Mouse (Mus musculus) gastrocnemius, postnatal 10 days (tissue): ENCODE data around the gene Mrtfb. TPM values are rescaled to one million over a fixed set of nuclear protein-coding genes. Genes with fewer than 3 reads are reported as not detected.

Experiments used
- DNase-seq: peaks from one replicate; pipeline ENCODE4 v3.0.0; 2021; ENCODE audit warnings: mixed read lengths
- total RNA-seq, 2 experiments: library from RNA; stranded (reverse); gene quantifications; 2 replicates each; pipeline ENCODE4 v1.2.3; 2021

Gene Mrtfb
- total RNA-seq, 2 experiments from 2014 or later: 39.5 TPM

- no peak for DNase-seq
Measured at GRCm38 (mm10) chr16:13405403-13405802, 149.1 kb downstream of the Mrtfb start.

DNA sequence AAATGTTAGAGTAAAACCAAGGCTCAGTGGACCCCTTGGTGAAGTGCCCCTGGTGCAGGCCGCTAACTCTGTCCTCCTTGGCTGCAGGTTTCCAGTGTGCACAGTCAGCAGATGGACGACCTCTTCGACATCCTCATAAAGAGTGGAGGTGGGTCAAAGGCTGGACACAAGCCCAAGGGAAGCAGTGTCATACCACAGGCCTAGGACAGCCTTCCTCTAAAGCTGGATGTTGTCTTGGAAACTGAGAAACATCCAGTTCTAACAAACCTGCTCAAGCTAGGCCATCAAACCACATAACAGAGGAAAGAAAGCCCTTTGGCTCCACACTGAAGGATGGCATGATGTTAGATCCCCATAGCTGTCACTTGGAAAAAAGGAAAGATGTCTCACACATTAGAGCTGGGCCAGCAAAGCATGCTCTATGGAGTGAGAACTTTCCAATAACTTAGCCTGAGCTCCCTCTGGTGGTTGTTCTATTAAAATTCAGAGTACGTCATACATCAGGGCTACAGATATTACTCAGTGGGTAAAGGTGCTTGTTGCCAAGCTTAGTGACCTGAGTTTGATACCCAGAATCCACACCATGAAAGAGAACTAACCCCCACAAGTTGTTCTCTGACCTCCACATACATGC lies 153.4 kb downstream of the Mrtfb start:
- no peak for DNase-seq

DNA sequence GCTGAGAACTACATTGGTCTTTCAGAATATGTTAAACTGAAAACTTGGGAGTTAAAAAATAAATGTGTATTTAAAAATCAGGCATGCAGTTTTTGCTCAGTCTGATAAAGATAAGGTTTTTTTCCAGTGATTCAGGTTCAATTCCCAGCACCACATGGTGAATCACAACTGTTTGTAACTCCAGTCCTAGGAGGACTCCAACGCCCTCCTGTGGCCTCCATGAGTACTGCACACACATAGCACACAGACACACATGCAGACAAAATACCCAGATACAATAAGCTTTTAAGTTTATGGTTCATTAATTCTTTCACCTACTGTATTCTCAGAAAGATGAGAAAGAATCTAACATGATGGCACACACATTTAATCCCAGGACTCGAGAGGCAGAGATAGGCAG lies 154.5 kb downstream of the Mrtfb start:
- no peak for DNase-seq

- no peak for DNase-seq
Measured at GRCm38 (mm10) chr16:13411531-13411930, 155.2 kb downstream of the Mrtfb start.

GRCm38 (mm10) chr16:13414566-13414965 lies 158.3 kb downstream of the Mrtfb start:
- no peak for DNase-seq

DNA sequence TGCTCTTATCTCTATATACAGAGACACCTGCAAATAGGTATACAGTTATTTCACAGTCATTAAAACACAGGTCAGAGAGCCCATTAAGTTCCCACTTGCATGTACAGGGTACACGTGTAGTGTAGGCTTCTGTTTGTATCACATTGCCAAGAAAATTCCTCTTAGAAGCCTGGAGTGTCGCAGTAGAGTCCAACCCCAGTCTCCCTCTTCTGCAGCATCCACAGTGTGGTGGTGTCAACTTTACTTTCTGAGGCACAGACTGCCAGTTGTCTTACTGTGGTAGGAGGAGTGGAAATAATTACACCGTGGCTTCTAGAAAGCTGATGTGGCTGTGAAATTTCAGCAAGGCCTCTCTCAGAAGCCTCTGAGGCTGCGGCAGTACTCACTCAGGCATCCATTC lies 158.7 kb downstream of the Mrtfb start:
- DNase-seq: no peak

- no peak for DNase-seq
Measured at GRCm38 (mm10) chr16:13415465-13415864, 159.2 kb downstream of the Mrtfb start.

DNA sequence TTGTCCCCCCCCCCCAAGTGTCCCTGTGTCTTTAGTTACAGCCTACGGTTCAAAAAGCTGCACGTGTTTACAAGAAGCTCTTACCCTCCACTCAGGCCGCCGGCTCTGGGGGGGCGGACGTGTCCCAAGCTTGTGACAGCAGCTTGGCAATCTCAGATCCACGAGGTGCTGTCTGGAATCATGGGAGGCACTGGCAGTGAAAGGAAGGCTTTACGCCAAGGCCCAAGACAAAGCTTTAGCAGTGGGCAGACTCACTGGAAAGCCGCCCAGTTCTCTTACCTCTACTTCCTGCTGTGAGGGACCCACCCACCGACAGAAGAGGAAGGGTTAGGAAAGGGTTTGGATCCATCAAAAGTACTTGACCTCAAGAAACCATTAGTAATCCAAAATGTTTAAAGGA lies 160.2 kb downstream of the Mrtfb start:
- no peak for DNase-seq

- DNase-seq: no peak
Measured at GRCm38 (mm10) chr16:13417904-13418303, 161.6 kb downstream of the Mrtfb start.

DNA sequence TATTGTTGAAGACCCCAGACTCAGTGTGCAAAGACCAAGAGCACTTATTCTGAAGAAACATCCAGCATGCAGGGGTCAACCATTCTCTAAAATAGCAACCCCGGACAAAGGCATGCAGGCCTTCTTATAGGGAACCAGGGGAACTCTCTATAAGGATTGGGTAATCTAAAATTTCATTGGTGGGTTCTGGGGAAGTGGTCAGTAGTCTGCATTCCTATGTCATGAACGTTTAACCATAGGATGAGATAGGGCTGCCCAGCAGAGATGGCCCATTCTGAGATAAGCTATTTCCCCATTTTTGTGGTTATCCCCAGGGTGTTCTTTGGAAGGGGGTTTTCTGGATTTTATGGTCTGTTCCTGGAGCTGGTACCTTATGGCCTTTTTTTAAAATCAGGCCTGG lies 163.5 kb downstream of the Mrtfb start:
- DNase-seq: no peak

- DNase-seq: no peak
Measured at GRCm38 (mm10) chr16:13422522-13422921, 166.2 kb downstream of the Mrtfb start.

- DNase-seq: no peak
Measured at GRCm38 (mm10) chr16:13423587-13424355, 167.5 kb downstream of the Mrtfb start.

DNA sequence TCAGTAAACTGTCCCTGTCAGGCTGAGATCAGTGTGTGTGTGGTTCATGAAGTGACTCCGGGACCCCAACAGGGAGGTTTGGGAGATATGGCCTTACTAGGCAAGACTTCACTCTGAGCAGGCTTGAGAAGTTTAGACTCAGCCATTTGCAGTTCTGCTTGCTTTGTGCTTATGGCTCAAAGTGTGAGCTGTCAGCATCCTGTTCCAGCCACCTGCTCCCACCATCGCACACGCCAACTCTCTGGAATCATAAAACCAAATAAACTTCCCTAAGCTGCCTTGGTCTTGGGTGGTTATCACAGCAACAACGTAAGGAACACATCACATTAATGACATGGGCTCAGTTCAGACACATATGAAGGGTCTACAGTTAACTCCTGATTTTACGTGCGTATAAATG lies 169.5 kb downstream of the Mrtfb start:
- no peak for DNase-seq

DNA sequence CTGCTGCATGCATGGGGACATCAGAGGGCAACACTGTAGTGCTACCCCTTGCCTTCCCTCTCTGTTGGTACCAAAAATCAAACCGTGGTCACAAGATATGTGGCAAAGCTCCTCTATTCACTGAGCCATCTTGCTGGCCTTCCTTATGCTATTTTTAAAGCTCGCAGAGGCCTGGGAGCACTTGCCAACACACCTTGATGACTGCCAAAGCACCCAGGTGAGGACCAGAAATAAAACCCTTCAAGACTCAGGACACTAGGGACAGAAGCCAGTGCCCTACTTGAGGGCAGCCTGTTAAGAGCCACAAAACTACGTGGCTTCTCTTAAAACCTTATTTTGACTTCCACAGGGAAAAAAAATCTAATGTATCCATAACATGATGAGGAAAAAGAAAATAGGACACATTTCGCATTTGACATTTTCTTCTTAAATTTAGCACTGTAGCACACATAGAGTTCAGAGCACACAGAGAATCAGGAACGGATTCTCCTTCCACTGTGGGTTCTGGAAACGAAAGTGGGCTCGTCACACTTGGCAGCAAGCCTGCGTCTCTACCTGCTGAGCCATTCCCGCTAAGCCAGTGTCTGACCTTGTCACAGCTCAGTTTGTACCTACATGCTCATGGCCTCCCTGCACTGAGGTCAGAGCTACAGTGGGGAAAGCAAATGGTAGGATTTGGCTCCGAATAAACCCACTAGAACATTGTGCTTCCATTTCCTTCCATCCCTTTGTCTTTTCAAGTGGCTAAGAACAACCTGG lies 170.7 kb downstream of the Mrtfb start:
- DNase-seq: no peak

DNA sequence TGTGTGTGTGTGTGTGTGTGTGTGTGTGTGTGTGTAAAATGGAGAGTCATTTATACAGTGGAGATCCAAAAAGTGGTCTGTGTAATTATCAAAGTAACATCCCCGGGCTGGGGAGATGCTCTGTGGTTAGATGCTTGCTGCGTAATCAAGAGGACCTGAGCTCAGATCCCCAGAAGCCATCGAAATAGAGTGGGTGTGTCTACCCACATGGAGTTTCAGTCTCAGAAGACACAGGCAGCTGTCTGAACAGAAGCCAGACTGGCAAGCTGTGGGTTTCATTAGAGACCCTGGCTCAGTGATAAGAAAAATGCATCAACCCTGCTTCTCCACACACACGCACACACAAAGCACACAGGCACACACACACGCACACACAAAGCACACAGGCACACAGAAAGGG lies 171.8 kb downstream of the Mrtfb start:
- DNase-seq: no peak

GRCm38 (mm10) chr16:13428806-13429205 lies 172.5 kb downstream of the Mrtfb start:
- DNase-seq: no peak

DNA sequence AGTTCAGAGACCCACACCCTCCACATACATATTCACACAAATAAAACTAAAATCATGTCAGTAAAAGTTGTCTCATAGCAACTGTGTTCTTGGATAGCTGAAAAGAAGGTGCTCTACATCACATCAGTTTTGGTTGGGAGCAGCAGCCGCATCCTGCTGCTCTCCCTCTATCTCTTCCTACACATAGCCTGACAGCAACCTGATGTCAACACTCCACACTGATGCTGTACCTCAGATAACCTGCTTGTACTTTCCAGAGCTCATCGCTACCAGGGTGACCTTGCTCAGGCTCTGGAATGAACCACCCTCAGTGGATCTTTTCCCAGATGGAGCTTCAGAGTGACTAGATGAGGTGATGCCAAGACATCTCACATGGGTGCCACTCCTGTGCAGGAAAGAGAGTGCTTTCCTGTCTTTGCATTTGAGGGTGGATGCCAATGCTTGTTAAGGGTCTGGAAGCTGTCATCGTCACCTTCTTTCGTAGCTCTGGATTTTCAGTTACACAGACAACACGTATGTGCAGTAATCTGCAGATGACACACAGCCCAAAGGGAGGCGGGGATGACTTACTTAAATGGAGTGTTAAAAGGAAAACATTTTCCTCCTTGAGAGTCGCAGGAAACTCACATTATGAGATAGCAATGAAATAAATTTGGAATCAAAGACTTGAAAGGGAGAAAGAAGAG lies 173.8 kb downstream of the Mrtfb start:
- DNase-seq: no peak

DNA sequence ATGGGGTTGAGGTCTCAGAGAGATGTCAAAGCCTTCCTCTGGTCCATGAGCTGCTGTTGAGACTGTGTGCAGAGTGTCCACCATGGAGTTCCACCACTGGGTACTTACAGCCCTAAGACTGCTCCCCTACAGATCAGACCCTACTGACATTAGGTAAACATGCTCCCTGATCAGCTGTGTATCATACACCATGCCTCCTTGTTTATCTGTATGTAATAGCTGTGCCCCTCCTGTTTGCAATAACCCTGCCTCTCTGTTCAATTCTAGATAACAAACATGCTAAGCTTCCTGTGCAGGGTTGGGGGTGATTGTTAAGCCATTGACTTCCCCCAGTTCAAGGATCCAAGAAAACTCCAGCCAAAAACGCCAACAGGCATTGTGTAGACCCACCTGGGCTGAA lies 174.7 kb downstream of the Mrtfb start:
- DNase-seq: no peak

DNA sequence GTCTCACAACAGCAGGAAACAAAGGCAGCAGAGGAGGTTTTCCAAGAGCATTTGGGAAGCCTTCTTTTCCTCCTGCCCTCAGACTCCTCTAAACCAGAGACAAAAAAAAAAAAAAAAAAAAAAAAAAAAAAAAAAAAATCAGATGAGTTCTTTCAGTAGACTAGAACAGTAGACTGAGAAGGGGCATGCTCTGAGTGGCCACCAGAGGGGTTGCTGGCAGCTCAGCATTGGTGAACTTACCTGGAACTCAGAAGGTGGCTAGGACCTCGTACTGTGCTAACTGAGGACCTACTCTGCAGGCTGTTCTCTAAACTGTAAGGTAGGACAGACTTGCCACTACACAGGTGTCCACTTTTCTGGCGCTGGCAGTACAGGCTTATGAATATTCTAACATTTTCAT lies 179.3 kb downstream of the Mrtfb start:
- no peak for DNase-seq

DNA sequence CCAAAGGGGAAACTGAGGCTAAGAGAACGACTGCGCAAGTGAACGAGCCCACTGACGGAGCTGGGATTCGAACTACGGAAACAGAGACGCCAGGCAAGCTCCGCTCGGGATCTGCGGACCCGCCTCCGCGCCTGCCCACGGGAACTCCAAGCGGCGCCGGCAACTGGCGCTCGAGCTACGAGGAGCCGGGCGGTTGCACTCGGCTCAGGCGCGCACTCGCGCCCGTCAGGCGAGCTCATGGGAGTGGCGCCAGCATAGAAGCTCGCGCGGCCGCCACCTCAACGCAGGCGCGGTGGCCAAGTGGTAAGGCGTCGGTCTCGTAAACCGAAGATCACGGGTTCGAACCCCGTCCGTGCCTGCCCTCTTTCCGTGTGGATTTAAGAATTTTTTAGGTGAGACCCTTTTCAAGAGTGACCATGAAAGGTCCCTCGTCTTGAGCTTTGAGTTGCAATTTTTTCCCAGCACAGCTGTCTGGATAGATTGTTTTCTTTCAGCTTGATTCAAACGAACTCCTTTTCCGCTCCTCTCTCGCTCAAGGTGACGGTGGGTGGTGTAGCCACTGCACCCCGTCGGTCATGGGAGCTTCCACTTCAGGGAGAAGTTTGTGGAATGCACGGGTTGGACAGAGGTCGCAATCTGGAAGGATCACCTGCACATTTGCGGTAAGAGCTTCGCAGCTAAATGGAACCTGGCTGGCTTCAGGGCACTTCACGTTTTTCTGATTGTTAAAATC lies 180.9 kb downstream of the Mrtfb start:
- peak; percentile 96 for DNase-seq

- no peak for DNase-seq
Measured at GRCm38 (mm10) chr16:13437770-13438372, 181.6 kb downstream of the Mrtfb start.

GRCm38 (mm10) chr16:13440468-13440867 lies 184.2 kb downstream of the Mrtfb start:
- DNase-seq: no peak
